Comparison of ENCODE assay signal across 8 mouse cellular contexts in genomic region chr9:87144532-87144931, GRCm38 (mm10). TPM values are rescaled to one million over a fixed set of nuclear protein-coding genes. Genes with fewer than 3 reads are reported as not detected.
DNase-seq lines count a peak whose midpoint lies in the region; ATAC-seq lines count a peak whose summit lies in the region.

No protein-coding gene starts in this region.

- peaks cover 12% of the 10 kb centered on the region for H3K4me1 ChIP-seq in forebrain, embryonic 16.5 days (replicated peaks; ENCODE audit: control insufficient read depth, insufficient read depth, low read length)
- H3K4me1 ChIP-seq in limb, embryonic 12.5 days (replicated peaks), result peaks cover 12% of the 10 kb centered on the region
- H3K4me1 ChIP-seq in stomach, embryonic 15.5 days, result peaks cover 4% of the 10 kb centered on the region; the same call in 1 of the 2 replicates

- no peak overlapping the region for H3K27ac ChIP-seq in forebrain, embryonic 16.5 days (ENCODE audit: low read length)
- H3K27ac ChIP-seq in limb, embryonic 12.5 days, result no peak overlapping the region
- no peak overlapping the region for H3K27ac ChIP-seq in stomach, embryonic 15.5 days

- H3K4me2 ChIP-seq in forebrain, embryonic 16.5 days (ENCODE audit: low read length), result peak overlapping the region; percentile 74
- peak overlapping the region; percentile 63 for H3K4me2 ChIP-seq in limb, embryonic 12.5 days
- H3K4me2 ChIP-seq in stomach, embryonic 15.5 days, result peak overlapping the region; percentile 51

- H3K36me3 ChIP-seq in forebrain, embryonic 16.5 days (ENCODE audit: control insufficient read depth, insufficient read depth), result no peaks in the 10 kb centered on the region
- no peaks in the 10 kb centered on the region for H3K36me3 ChIP-seq in limb, embryonic 12.5 days
- no peaks in the 10 kb centered on the region for H3K36me3 ChIP-seq in stomach, embryonic 15.5 days

- peak; percentile 10 for DNase-seq in adrenal gland, postnatal 25 days
- no peak for DNase-seq in adrenal gland, adult 2 months
- DNase-seq in retina, postnatal 1 day, result peak; percentile 19
- DNase-seq in retina, embryonic 14.5 days (ENCODE audit: low spot score), result no peak
- no peak for DNase-seq in gastrocnemius, postnatal 4 days (ENCODE audit: low spot score in 2 of 2)

- peak; percentile 41 for ATAC-seq in forebrain, embryonic 16.5 days
- ATAC-seq in limb, embryonic 12.5 days (ENCODE audit: insufficient number of reproducible peaks, insufficient read depth, low FRiP score, low TSS enrichment, low read depth), result no peak
- no peak for ATAC-seq in stomach, embryonic 15.5 days (ENCODE audit: insufficient read depth, low FRiP score, low read depth)

- WGBS in forebrain, embryonic 16.5 days, result under 1% methylated on average over 19 of the region's 19 CpGs
- WGBS in limb, embryonic 12.5 days, result under 1% methylated on average over 19 of the region's 19 CpGs
- 1% methylated on average over 19 of the region's 19 CpGs for WGBS in stomach, embryonic 15.5 days

- H3K4me3 ChIP-seq in forebrain, embryonic 16.5 days (replicated peaks; ENCODE audit: low read length), result peak overlapping the region; percentile 45
- peak overlapping the region; percentile 37 for H3K4me3 ChIP-seq in limb, embryonic 12.5 days (replicated peaks)
- H3K4me3 ChIP-seq in stomach, embryonic 15.5 days (replicated peaks), result peak overlapping the region; percentile 31

- H3K27me3 ChIP-seq in forebrain, embryonic 16.5 days (replicated peaks; ENCODE audit: control insufficient read depth, insufficient read depth, low read length), result peaks cover 24% of the 10 kb centered on the region
- peaks cover 40% of the 10 kb centered on the region for H3K27me3 ChIP-seq in limb, embryonic 12.5 days
- H3K27me3 ChIP-seq in stomach, embryonic 15.5 days (replicated peaks), result peaks cover 17% of the 10 kb centered on the region

- peak overlapping the region; percentile 43 for H3K9ac ChIP-seq in forebrain, embryonic 16.5 days (replicated peaks; ENCODE audit: low read depth, low read length)
- H3K9ac ChIP-seq in limb, embryonic 12.5 days (replicated peaks), result peak overlapping the region; percentile 31; the same call in 1 of the 2 replicates
- H3K9ac ChIP-seq in stomach, embryonic 15.5 days, result no peak overlapping the region

- no peaks in the 10 kb centered on the region for H3K9me3 ChIP-seq in forebrain, embryonic 16.5 days (ENCODE audit: control insufficient read depth, low read length)
- H3K9me3 ChIP-seq in limb, embryonic 12.5 days, result no peaks in the 10 kb centered on the region
- H3K9me3 ChIP-seq in stomach, embryonic 15.5 days, result no peaks in the 10 kb centered on the region

RNA-seq across cellular contexts. Expression of gene Mrap2, which starts 0.4 kb away (rescaled TPM):
- 1.5 TPM in 1 of 2 replicates, not detected in the other for total RNA-seq in adrenal gland, postnatal 25 days (2021)
- total RNA-seq in adrenal gland, adult 2 months (2021), result 1 to 10 TPM; 2.3 to 2.8 TPM
- polyA plus RNA-seq in adrenal gland, adult 2 months (2012; rRNA removed), result 0.20 and 0.28 TPM in 2 replicates
- polyA plus RNA-seq in forebrain, embryonic 16.5 days (2015; fragmentation: Nextera tagmentation; extraction: Ambion mirVana), result 0.94 and 2.0 TPM in 2 replicates
- 0.14 and 0.27 TPM in 2 replicates for polyA plus RNA-seq in limb, embryonic 12.5 days (2016; fragmentation: Nextera tagmentation; extraction: Ambion mirVana)
- 0.15 and 0.22 TPM in 2 replicates for polyA plus RNA-seq in stomach, embryonic 15.5 days (2015; fragmentation: Nextera tagmentation; extraction: Ambion mirVana)
- 1 to 10 TPM in 1 of 2 experiments, under 1 TPM in 1; 0.62 to 1.1 TPM for total RNA-seq in gastrocnemius, postnatal 4 days (2021)

Comparison
In these comparisons a context has a peak if more than half of its experiments do, and no peak if none do; other contexts are left out.
1. DNase-seq: peak in adrenal gland, postnatal 25 days (single experiment) and retina, postnatal 1 day (single experiment); none in adrenal gland, adult 2 months (single experiment), retina, embryonic 14.5 days (single experiment) and gastrocnemius, postnatal 4 days (0 of 2).
2. Peak in every context shown above with its lines, with median percentiles within 50 percentile points of each other: H3K4me2 ChIP-seq and H3K4me3 ChIP-seq.